ENCODE assay signal across 12 mouse cellular contexts in genomic region chr2:117092946-117093401, GRCm38 (mm10). TPM values are rescaled to one million over a fixed set of nuclear protein-coding genes. Genes with fewer than 3 reads are reported as not detected.
DNase-seq lines count a peak whose midpoint lies in the region; ATAC-seq and TF ChIP-seq lines count a peak whose summit lies in the region.
"Had no signal": no experiment of that assay in that cellular context is flagged by ENCODE, and none has a peak within 500 bp of the region (broad histone marks: within the 10 kb centered on the region; RNA-seq: fewer than 3 reads in every experiment).

No protein-coding gene starts in this region.

- ATAC-seq in heart, embryonic 11.5 days (replicated peaks; ENCODE audit: insufficient number of reproducible peaks, low FRiP score, low TSS enrichment) = no peak
- ATAC-seq in kidney, postnatal 0 days (replicated peaks; ENCODE audit: low FRiP score, low read depth) = no peak
- ATAC-seq in intestine, embryonic 15.5 days = no peak
- ATAC-seq: forebrain, embryonic 13.5 days; midbrain, embryonic 15.5 days had no signal

- no peak for DNase-seq in heart, embryonic 10.5 days (ENCODE audit: low spot score)
- peak; percentile 32 for DNase-seq in 3T3-L1 (ENCODE audit: low read depth, low spot score)
- peak; percentile 82 for DNase-seq in kidney, postnatal 0 days (ENCODE audit: low spot score)
- no peak for DNase-seq in adrenal gland, postnatal 10 days
- DNase-seq in thymus, postnatal 14 days = no peak
- DNase-seq: cerebellum, postnatal 36 days; gastrocnemius, postnatal 36 days had no signal

- no peaks in the 10 kb centered on the region for H3K9me3 ChIP-seq in heart, embryonic 10.5 days
- no peaks in the 10 kb centered on the region for H3K9me3 ChIP-seq in heart, embryonic 11.5 days (replicated peaks; ENCODE audit: control insufficient read depth, low read length)
- H3K9me3 ChIP-seq in kidney, postnatal 0 days (replicated peaks; ENCODE audit: low read length) = no peaks in the 10 kb centered on the region
- no peaks in the 10 kb centered on the region for H3K9me3 ChIP-seq in intestine, embryonic 15.5 days
- H3K9me3 ChIP-seq: forebrain, embryonic 13.5 days; midbrain, embryonic 15.5 days had no signal

- WGBS in heart, embryonic 10.5 days = 23% methylated on average over 2 of the region's 2 CpGs
- WGBS in heart, embryonic 11.5 days (ENCODE audit: insufficient replicate concordance) = 16% methylated on average over 2 of the region's 2 CpGs
- 8% methylated on average over 2 of the region's 2 CpGs for WGBS in kidney, postnatal 0 days
- 40% methylated on average over 2 of the region's 2 CpGs for whole genome bisulfite sequencing in intestine, embryonic 15.5 days

- peaks cover 26% of the 10 kb centered on the region for H3K4me1 ChIP-seq in heart, embryonic 10.5 days
- peaks cover 27% of the 10 kb centered on the region for H3K4me1 ChIP-seq in heart, embryonic 11.5 days (ENCODE audit: control insufficient read depth, insufficient read depth, low read length)
- H3K4me1 ChIP-seq in bone marrow macrophage, adult 2 months (ENCODE audit: control insufficient read depth, insufficient read depth, low read length) = peaks cover 56% of the 10 kb centered on the region
- peaks cover 16% of the 10 kb centered on the region; the same call in 1 of the 2 replicates for H3K4me1 ChIP-seq in kidney, postnatal 0 days (replicated peaks; ENCODE audit: insufficient read depth, low read length)
- H3K4me1 ChIP-seq in intestine, embryonic 15.5 days (replicated peaks) = no peaks in the 10 kb centered on the region
- H3K4me1 ChIP-seq: forebrain, embryonic 13.5 days; midbrain, embryonic 15.5 days had no signal

- no peaks in the 10 kb centered on the region for H3K36me3 ChIP-seq in heart, embryonic 10.5 days
- H3K36me3 ChIP-seq in heart, embryonic 11.5 days (ENCODE audit: control insufficient read depth, insufficient read depth, low read length) = no peaks in the 10 kb centered on the region
- H3K36me3 ChIP-seq in kidney, postnatal 0 days (ENCODE audit: insufficient read depth, low read length) = no peaks in the 10 kb centered on the region
- H3K36me3 ChIP-seq in intestine, embryonic 15.5 days = no peaks in the 10 kb centered on the region
- H3K36me3 ChIP-seq: midbrain, embryonic 15.5 days had no signal

- TF ChIP-seq POLR2A in bone marrow macrophage, adult 2 months (IDR thresholded peaks at IDR 0.05; ENCODE audit: borderline replicate concordance, low read depth, low read length) = no peak

- H3K27me3 ChIP-seq in heart, embryonic 10.5 days (ENCODE audit: insufficient read depth, poor library complexity, severe bottlenecking) = no peaks in the 10 kb centered on the region
- H3K27me3 ChIP-seq in heart, embryonic 11.5 days (ENCODE audit: control insufficient read depth, insufficient read depth, low read length) = no peaks in the 10 kb centered on the region
- H3K27me3 ChIP-seq in kidney, postnatal 0 days (ENCODE audit: insufficient read depth, low read length) = no peaks in the 10 kb centered on the region
- H3K27me3 ChIP-seq in intestine, embryonic 15.5 days (replicated peaks) = no peaks in the 10 kb centered on the region
- H3K27me3 ChIP-seq: forebrain, embryonic 13.5 days; midbrain, embryonic 15.5 days had no signal

- TF ChIP-seq CTCF in bone marrow macrophage, adult 2 months (IDR thresholded peaks at IDR 0.05; ENCODE audit: low read depth, low read length) = no peak
- TF ChIP-seq CTCF in kidney, postnatal 0 days (IDR thresholded peaks at IDR 0.05; ENCODE audit: low read depth) = no peak

- H3K27ac ChIP-seq in heart, embryonic 10.5 days = 0 out of 2 replicates have a peak overlapping the region, but pooled peaks have one; percentile 31
- no peak overlapping the region for H3K27ac ChIP-seq in heart, embryonic 11.5 days (ENCODE audit: low read depth, low read length)
- peak overlapping the region; percentile 76 for H3K27ac ChIP-seq in bone marrow macrophage, adult 2 months (ENCODE audit: insufficient read depth, low read depth, low read length)
- no peak overlapping the region for H3K27ac ChIP-seq in kidney, postnatal 0 days
- no peak overlapping the region for H3K27ac ChIP-seq in intestine, embryonic 15.5 days
- H3K27ac ChIP-seq: forebrain, embryonic 13.5 days; midbrain, embryonic 15.5 days had no signal

- no peak overlapping the region for H3K4me3 ChIP-seq in heart, embryonic 10.5 days
- no peak overlapping the region for H3K4me3 ChIP-seq in heart, embryonic 11.5 days (ENCODE audit: low read depth, low read length)
- no peak overlapping the region for H3K4me3 ChIP-seq in bone marrow macrophage, adult 2 months (ENCODE audit: insufficient read depth, low read length)
- H3K4me3 ChIP-seq in kidney, postnatal 0 days (replicated peaks; ENCODE audit: low read depth, low read length) = no peak overlapping the region
- H3K4me3 ChIP-seq in intestine, embryonic 15.5 days (replicated peaks) = no peak overlapping the region
- H3K4me3 ChIP-seq: forebrain, embryonic 13.5 days; midbrain, embryonic 15.5 days had no signal

- H3K9ac ChIP-seq in heart, embryonic 11.5 days (ENCODE audit: low read depth, low read length) = no peak overlapping the region
- H3K9ac ChIP-seq in kidney, postnatal 0 days (ENCODE audit: low read depth, low read length) = no peak overlapping the region
- H3K9ac ChIP-seq in intestine, embryonic 15.5 days = no peak overlapping the region
- H3K9ac ChIP-seq: forebrain, embryonic 13.5 days; midbrain, embryonic 15.5 days had no signal

- no peak overlapping the region for H3K4me2 ChIP-seq in heart, embryonic 11.5 days
- H3K4me2 ChIP-seq in kidney, postnatal 0 days (ENCODE audit: low read length) = no peak overlapping the region
- no peak overlapping the region for H3K4me2 ChIP-seq in intestine, embryonic 15.5 days (replicated peaks)
- H3K4me2 ChIP-seq: forebrain, embryonic 13.5 days; midbrain, embryonic 15.5 days had no signal

RNA-seq across cellular contexts. Expression of gene Spred1, which starts 28.2 kb away (rescaled TPM):
- polyA plus RNA-seq in heart, embryonic 10.5 days (2016; fragmentation: Nextera tagmentation; extraction: Ambion mirVana) = 6.7 and 7.0 TPM in 2 replicates
- 9.8 and 10.9 TPM in 2 replicates for polyA plus RNA-seq in heart, embryonic 11.5 days (2014; fragmentation: Nextera tagmentation; extraction: Ambion mirVana)
- 53.4 and 59.1 TPM in 2 replicates for polyA plus RNA-seq in bone marrow macrophage, adult 2 months (2012; ENCODE audit: insufficient read depth, insufficient read length, missing spikeins)
- 16.2 and 17.5 TPM in 2 replicates for polyA plus RNA-seq in kidney, postnatal 0 days (2015; fragmentation: Nextera tagmentation; extraction: Ambion mirVana)
- 10 to 100 TPM; 54.5 to 67.9 TPM for total RNA-seq in adrenal gland, postnatal 10 days (2021)
- 10.1 and 13.0 TPM in 2 replicates for polyA plus RNA-seq in intestine, embryonic 15.5 days (2015; fragmentation: Nextera tagmentation; extraction: Ambion mirVana)

Comparison
In these comparisons a context has a peak if more than half of its experiments do, and no peak if none do; other contexts are left out.
1. H3K27ac ChIP-seq: peak in heart, embryonic 10.5 days (single experiment) and bone marrow macrophage, adult 2 months (single experiment); none in heart, embryonic 11.5 days (single experiment), kidney, postnatal 0 days (single experiment) and intestine, embryonic 15.5 days (single experiment).
2. DNase-seq: peak in 3T3-L1 (single experiment) and kidney, postnatal 0 days (single experiment); none in heart, embryonic 10.5 days (single experiment), adrenal gland, postnatal 10 days (single experiment) and thymus, postnatal 14 days (single experiment).